Mouse (Mus musculus) neural tube, embryonic 11.5 days (tissue): Measurements from ENCODE around the gene Sbk1. TPM values are rescaled to one million over a fixed set of nuclear protein-coding genes. Genes with fewer than 3 reads are reported as not detected.

Source experiments
- ATAC-seq: fragments of 200-750 bp; cut with Nextera tagmentation; 2 replicates; pipeline ENCODE4 v1.8.0; 2017; ENCODE audit warnings: moderate number of reproducible peaks, mild to moderate bottlenecking, moderate TSS enrichment, moderate library complexity; ENCODE audit not compliant: insufficient read depth, low FRiP score, low TSS enrichment
- DNase-seq: peaks from one replicate; pipeline ENCODE4 v3.0.0-alpha.2; 2015; ENCODE audit warnings: low spot score
- H3K27ac ChIP-seq: fragments of 300-500 bp; sonication (generic); 2 replicates; pipeline ENCODE4 v1.5.1; 2014; ENCODE audit warnings: low read depth, mild to moderate bottlenecking, low read length
- H3K27me3 ChIP-seq: fragments of 300-500 bp; sonication (generic); 2 replicates; pipeline ENCODE4 v1.6.1; 2014; ENCODE audit warnings: mild to moderate bottlenecking, low read length, mixed read lengths; ENCODE audit not compliant: control insufficient read depth, insufficient read depth
- H3K36me3 ChIP-seq: fragments of 300-500 bp; sonication (generic); 2 replicates; pipeline ENCODE4 v1.6.1; 2014; ENCODE audit warnings: mild to moderate bottlenecking, low read length, moderate library complexity, mixed read lengths; ENCODE audit not compliant: control insufficient read depth, insufficient read depth
- H3K4me1 ChIP-seq: fragments of 300-500 bp; sonication (generic); 2 replicates; pipeline ENCODE4 v1.6.1; 2014; ENCODE audit warnings: low read length, mixed read lengths; ENCODE audit not compliant: control insufficient read depth, insufficient read depth
- H3K4me2 ChIP-seq: fragments of 300-500 bp; sonication (generic); 2 replicates; pipeline ENCODE4 v1.6.1; 2014; ENCODE audit warnings: low read depth, mild to moderate bottlenecking, moderate library complexity
- H3K4me3 ChIP-seq: fragments of 300-500 bp; sonication (generic); 2 replicates; pipeline ENCODE4 v1.5.1; 2014; ENCODE audit warnings: low read depth, low read length
- H3K9ac ChIP-seq: fragments of 300-500 bp; sonication (generic); 2 replicates; pipeline ENCODE4 v1.6.1; 2014; ENCODE audit warnings: mild to moderate bottlenecking, low read length
- H3K9me3 ChIP-seq: fragments of 300-500 bp; sonication (generic); 2 replicates; pipeline ENCODE4 v1.6.1; 2016; ENCODE audit warnings: low read length; ENCODE audit not compliant: control insufficient read depth
- WGBS: fragments of 180-500 bp; shearing (Covaris S2); extraction: QIAGEN DNeasy Blood & Tissue Kit; methylation state at CpG from one replicate; pipeline ENCODE4 v1.1.7; 2014; 5-methylcytosine and 5-hydroxymethylcytosine counted together
- polyA plus RNA-seq: library from polyadenylated mRNA; unstranded; fragments of >200 nt; fragmentation: Nextera tagmentation; extraction: Ambion mirVana; gene quantifications from 2 replicates; pipeline ENCODE4 v1.2.1, GENCODE M21; 2014

Gene Sbk1
- polyA plus RNA-seq, 1 experiment from 2014 or later, result 227 TPM

GRCm38 (mm10) chr7:126330693-126331092 lies 58.3 kb downstream of the Sbk1 start:
- Histone ChIP-seq H3K36me3 (no peaks in the 10 kb centered on the region), H3K27ac (no peak overlapping the region), H3K4me1 (no peaks in the 10 kb centered on the region), H3K9ac (no peak overlapping the region), H3K27me3 (no peaks in the 10 kb centered on the region), H3K4me2 (no peak overlapping the region), H3K9me3 (no peaks in the 10 kb centered on the region), H3K4me3 (no peak overlapping the region)
- 61% methylated on average over 2 of the region's 2 CpGs for WGBS
- DNase-seq (no peak), ATAC-seq (no peak)

- Histone ChIP-seq H3K4me2 (no peak overlapping the region), H3K4me3 (no peak overlapping the region), H3K27me3 (no peaks in the 10 kb centered on the region), H3K36me3 (no peaks in the 10 kb centered on the region), H3K9me3 (no peaks in the 10 kb centered on the region), H3K9ac (no peak overlapping the region), H3K4me1 (no peaks in the 10 kb centered on the region), H3K27ac (no peak overlapping the region)
- WGBS, result 75% methylated on average over 3 of the region's 3 CpGs
- DNase-seq (no peak), ATAC-seq (no peak)
Observed at GRCm38 (mm10) chr7:126332691-126333090, 60.3 kb downstream of the Sbk1 start.

GRCm38 (mm10) chr7:126335556-126335955 lies 63.1 kb downstream of the Sbk1 start:
- no peak for ATAC-seq
- DNase-seq, result no peak
- Histone ChIP-seq H3K36me3 (no peaks in the 10 kb centered on the region), H3K9me3 (no peaks in the 10 kb centered on the region), H3K9ac (no peak overlapping the region), H3K4me1 (no peaks in the 10 kb centered on the region), H3K27ac (no peak overlapping the region), H3K4me2 (no peak overlapping the region), H3K27me3 (no peaks in the 10 kb centered on the region), H3K4me3 (no peak overlapping the region)
- WGBS, result 92% methylated on average over 1 of the region's 1 CpGs

GRCm38 (mm10) chr7:126338906-126339305 lies 66.5 kb downstream of the Sbk1 start:
- Histone ChIP-seq H3K27ac (no peak overlapping the region), H3K36me3 (no peaks in the 10 kb centered on the region), H3K4me2 (no peak overlapping the region), H3K9ac (no peak overlapping the region), H3K9me3 (no peaks in the 10 kb centered on the region), H3K4me1 (no peaks in the 10 kb centered on the region), H3K4me3 (no peak overlapping the region), H3K27me3 (no peaks in the 10 kb centered on the region)
- no peak for DNase-seq
- 82% methylated on average over 8 of the region's 8 CpGs for WGBS
- no peak for ATAC-seq

- no peak overlapping the region for H3K4me2 ChIP-seq
- no peaks in the 10 kb centered on the region for H3K36me3 ChIP-seq
- no peak overlapping the region for H3K4me3 ChIP-seq
- no peaks in the 10 kb centered on the region for H3K9me3 ChIP-seq
- no peaks in the 10 kb centered on the region for H3K4me1 ChIP-seq
- ATAC-seq, result no peak
- DNase-seq, result no peak
- 84% methylated on average over 8 of the region's 8 CpGs for WGBS
- no peak overlapping the region for H3K27ac ChIP-seq
- H3K9ac ChIP-seq, result no peak overlapping the region
- no peaks in the 10 kb centered on the region for H3K27me3 ChIP-seq
Observed at GRCm38 (mm10) chr7:126339521-126339971, 67.1 kb downstream of the Sbk1 start.

- no peak overlapping the region for H3K9ac ChIP-seq
- H3K4me3 ChIP-seq, result no peak overlapping the region
- no peak overlapping the region for H3K4me2 ChIP-seq
- 79% methylated on average over 6 of the region's 6 CpGs for whole genome bisulfite sequencing
- no peak overlapping the region for H3K27ac ChIP-seq
- no peaks in the 10 kb centered on the region for H3K27me3 ChIP-seq
- H3K4me1 ChIP-seq, result no peaks in the 10 kb centered on the region
- no peaks in the 10 kb centered on the region for H3K36me3 ChIP-seq
- ATAC-seq (no peak), DNase-seq (no peak)
- H3K9me3 ChIP-seq, result no peaks in the 10 kb centered on the region
Observed at GRCm38 (mm10) chr7:126340206-126340618, 67.8 kb downstream of the Sbk1 start.

- Histone ChIP-seq H3K27me3 (no peaks in the 10 kb centered on the region), H3K27ac (no peak overlapping the region), H3K9me3 (no peaks in the 10 kb centered on the region), H3K4me1 (no peaks in the 10 kb centered on the region), H3K36me3 (no peaks in the 10 kb centered on the region), H3K4me2 (no peak overlapping the region), H3K9ac (no peak overlapping the region), H3K4me3 (no peak overlapping the region)
- WGBS, result 61% methylated on average over 6 of the region's 6 CpGs
- ATAC-seq, result no peak
- no peak for DNase-seq
Observed at GRCm38 (mm10) chr7:126340896-126341295, 68.5 kb downstream of the Sbk1 start.

Other genes starting within 250 kb of the Sbk1 start
- 5.8 and 7.0 TPM in 2 replicates for gene Gsg1l, start 190.2 kb upstream of the Sbk1 start, polyA plus RNA-seq
- 70.0 and 72.9 TPM in 2 replicates for gene Xpo6, start 72.1 kb upstream of the Sbk1 start, polyA plus RNA-seq
- gene Lat, start 97.0 kb downstream of the Sbk1 start, polyA plus RNA-seq, result 1.9 and 2.6 TPM in 2 replicates
- 53.0 and 54.0 TPM in 2 replicates for gene Spns1, start 104.8 kb downstream of the Sbk1 start, polyA plus RNA-seq
- gene Nfatc2ip, start 124.1 kb downstream of the Sbk1 start, polyA plus RNA-seq, result 4.4 and 5.5 TPM in 2 replicates
- not detected in 2 replicates for gene Cd19, start 142.3 kb downstream of the Sbk1 start, polyA plus RNA-seq
- gene Rabep2, start 156.1 kb downstream of the Sbk1 start, polyA plus RNA-seq, result 21.4 and 23.2 TPM in 2 replicates
- 19.0 and 20.1 TPM in 2 replicates for gene Atp2a1, start 190.5 kb downstream of the Sbk1 start, polyA plus RNA-seq
- gene Sh2b1, start 202.8 kb downstream of the Sbk1 start, polyA plus RNA-seq, result 51.5 and 55.5 TPM in 2 replicates
- gene Tufm, start 214.7 kb downstream of the Sbk1 start, polyA plus RNA-seq, result 160 and 167 TPM in 2 replicates
- gene Atxn2l, start 230.8 kb downstream of the Sbk1 start, polyA plus RNA-seq, result 62.2 and 64.2 TPM in 2 replicates